Mouse (Mus musculus) embryonic fibroblast, embryonic 13.5 days (primary cell): ENCODE results near the gene Ube2e2.

Source experiments
- CTCF ChIP-seq: IDR thresholded peaks from 2 replicates; pipeline ENCODE4 v1.5.1; 2011; ENCODE audit warnings: mild to moderate bottlenecking, control low read depth, low read length, moderate library complexity, borderline replicate concordance; ENCODE audit not compliant: insufficient read depth
- POLR2A ChIP-seq: IDR thresholded peaks from 2 replicates; pipeline ENCODE4 v1.6.1; 2011; ENCODE audit warnings: low read depth, mild to moderate bottlenecking, control low read depth, low read length, moderate library complexity

DNA sequence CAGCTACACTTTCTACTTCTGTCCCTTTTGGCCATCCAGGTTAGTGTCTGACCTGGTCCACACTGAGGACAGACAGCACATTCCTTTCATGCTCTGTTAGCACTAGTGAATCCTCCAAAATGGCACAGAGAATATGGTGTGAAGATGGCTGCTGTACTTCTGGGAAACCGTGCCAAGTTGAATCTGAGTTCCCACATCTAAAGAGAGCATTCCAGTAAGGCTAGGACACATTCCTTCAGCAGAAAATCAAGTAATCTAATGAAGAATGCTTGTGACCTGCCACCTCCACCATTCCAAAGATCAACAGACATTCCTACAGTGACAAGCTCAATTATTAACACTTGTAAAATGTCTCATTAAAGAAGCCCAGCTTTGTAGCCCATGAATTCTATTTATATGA, 265.9 kb downstream of the Ube2e2 start:
- TF ChIP-seq POLR2A (no peak), CTCF (no peak)
